Mouse (Mus musculus) hindbrain, embryonic 13.5 days (tissue): ENCODE measurements around the gene Id2. TPM values are rescaled to one million over a fixed set of nuclear protein-coding genes. Genes with fewer than 3 reads are reported as not detected.

Experiments used
- ATAC-seq: fragments of 200-750 bp; cut with Nextera tagmentation; 2 replicates; pipeline ENCODE4 v1.8.0; 2017; ENCODE audit warnings: moderate TSS enrichment; ENCODE audit not compliant: low FRiP score
- H3K27ac ChIP-seq: fragments of 300-500 bp; sonication (generic); 2 replicates; pipeline ENCODE4 v1.5.1; 2015; ENCODE audit warnings: inconsistent platforms, mild to moderate bottlenecking, moderate library complexity
- H3K27me3 ChIP-seq: fragments of 300-500 bp; sonication (generic); 2 replicates; pipeline ENCODE4 v1.6.1; 2015; ENCODE audit warnings: mild to moderate bottlenecking, inconsistent platforms
- H3K36me3 ChIP-seq: fragments of 300-500 bp; sonication (generic); 2 replicates; pipeline ENCODE4 v1.6.1; 2015; ENCODE audit warnings: mild to moderate bottlenecking, inconsistent platforms
- H3K4me1 ChIP-seq: fragments of 300-500 bp; sonication (generic); replicated peaks from 2 replicates; pipeline ENCODE4 v1.6.1; 2015; ENCODE audit warnings: inconsistent platforms
- H3K4me2 ChIP-seq: fragments of 300-500 bp; sonication (generic); 2 replicates; pipeline ENCODE4 v1.6.1; 2015; ENCODE audit warnings: inconsistent platforms, mild to moderate bottlenecking, moderate library complexity
- H3K4me3 ChIP-seq: fragments of 300-500 bp; sonication (generic); 2 replicates; pipeline ENCODE4 v1.5.1; 2015; ENCODE audit warnings: mild to moderate bottlenecking, inconsistent platforms
- H3K9ac ChIP-seq: fragments of 300-500 bp; sonication (generic); 2 replicates; pipeline ENCODE4 v1.6.1; 2015; ENCODE audit warnings: mild to moderate bottlenecking, inconsistent platforms
- H3K9me3 ChIP-seq: fragments of 300-500 bp; sonication (generic); 2 replicates; pipeline ENCODE4 v1.6.1; 2016; ENCODE audit warnings: inconsistent platforms
- WGBS: fragments of 180-500 bp; shearing (Covaris S2); methylation state at CpG from one replicate; pipeline ENCODE4 v1.1.7; 2015; 5-methylcytosine and 5-hydroxymethylcytosine counted together
- polyA plus RNA-seq: library from polyadenylated mRNA; unstranded; fragments of >200 nt; fragmentation: Nextera tagmentation; extraction: Ambion mirVana; gene quantifications from 2 replicates; pipeline ENCODE4 v1.2.1, GENCODE M21; 2015

Id2 gene
- polyA plus RNA-seq, result 276 and 296 TPM in 2 replicates

GRCm38 (mm10) chr12:25097052-25097209 is at the start of gene Id2:
Id2 (minus strand) TSS chr12:25097140.
- 3% methylated on average over 1 of the region's 1 CpGs for WGBS
- H3K4me1 ChIP-seq, result peaks cover 73% of the 10 kb centered on the region
- H3K9me3 ChIP-seq, result no peaks in the 10 kb centered on the region
- H3K4me2 ChIP-seq, result peak within 1 kb of the TSS; percentile 95
- H3K9ac ChIP-seq, result peak within 1 kb of the TSS; percentile 90
- peaks cover 9% of the 10 kb centered on the region; the same call in 1 of the 2 replicates for H3K27me3 ChIP-seq
- peak within 1 kb of the TSS; percentile 78 for H3K4me3 ChIP-seq
- H3K36me3 ChIP-seq, result no peaks in the 10 kb centered on the region
- ATAC-seq, result no peak
- peak within 1 kb of the TSS; percentile 95 for H3K27ac ChIP-seq

- H3K9ac ChIP-seq, result no peak overlapping the region
- no peak overlapping the region for H3K4me3 ChIP-seq
- H3K4me1 ChIP-seq, result 0 out of 2 replicates have a peak, but pooled peaks cover 6% of the 10 kb centered on the region
- H3K27me3 ChIP-seq, result no peaks in the 10 kb centered on the region
- ATAC-seq, result no peak
- no peak overlapping the region for H3K4me2 ChIP-seq
- H3K27ac ChIP-seq, result no peak overlapping the region
- 65% methylated on average over 3 of the region's 3 CpGs for WGBS
- no peaks in the 10 kb centered on the region for H3K36me3 ChIP-seq
- no peaks in the 10 kb centered on the region for H3K9me3 ChIP-seq
These were observed 48.4 kb upstream of the Id2 start for GRCm38 (mm10) chr12:25145344-25145698.

DNA sequence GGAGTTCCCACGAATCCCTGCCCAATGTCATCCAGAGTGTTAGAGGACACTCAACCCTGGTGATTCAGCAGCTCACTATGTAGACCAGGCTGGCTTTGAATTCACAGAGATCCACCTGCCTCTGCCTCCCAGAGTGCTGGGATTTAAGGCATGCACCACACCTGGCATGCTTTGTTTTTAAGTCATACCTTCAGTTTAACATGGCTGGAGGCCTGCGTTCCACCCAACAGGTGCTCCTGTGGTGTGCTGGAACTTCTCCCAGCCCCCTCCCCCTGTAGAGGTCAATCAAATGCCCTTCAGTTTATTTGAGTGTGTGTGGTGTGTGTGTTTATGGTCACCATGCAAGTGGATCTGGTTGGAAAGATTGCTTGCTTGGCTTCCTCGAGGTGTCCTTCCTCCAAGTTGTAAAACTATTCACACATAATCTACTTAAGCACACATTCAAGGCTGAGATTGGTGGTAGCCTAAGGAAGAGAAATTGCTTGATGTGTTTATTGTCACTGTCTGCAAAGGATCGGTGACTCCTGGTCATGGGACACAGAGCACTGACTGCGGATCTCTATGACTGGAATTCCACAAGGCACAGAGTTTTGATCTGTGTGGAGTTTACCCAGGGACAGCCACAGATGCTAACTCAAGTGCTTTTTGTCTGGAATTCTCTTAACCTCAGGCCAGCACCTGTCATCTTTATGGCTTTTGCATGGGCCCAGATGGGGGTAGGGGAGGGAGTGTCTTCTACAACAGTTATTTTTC is 47.8 kb upstream of the Id2 start:
- no peak for ATAC-seq
- H3K27ac ChIP-seq, result no peak overlapping the region
- no peaks in the 10 kb centered on the region for H3K9me3 ChIP-seq
- H3K9ac ChIP-seq, result no peak overlapping the region
- no peak overlapping the region for H3K4me2 ChIP-seq
- no peaks in the 10 kb centered on the region for H3K36me3 ChIP-seq
- H3K4me1 ChIP-seq, result 0 out of 2 replicates have a peak, but pooled peaks cover 6% of the 10 kb centered on the region
- 0 out of 2 replicates have a peak, but pooled peaks cover 1% of the 10 kb centered on the region for H3K27me3 ChIP-seq
- WGBS, result 92% methylated on average over 5 of the region's 5 CpGs
- no peak overlapping the region for H3K4me3 ChIP-seq

- Histone ChIP-seq H3K4me2 (no peak overlapping the region), H3K36me3 (no peaks in the 10 kb centered on the region), H3K27me3 (0 out of 2 replicates have a peak, but pooled peaks cover 5% of the 10 kb centered on the region), H3K4me3 (no peak overlapping the region), H3K9me3 (no peaks in the 10 kb centered on the region), H3K9ac (no peak overlapping the region), H3K4me1 (0 out of 2 replicates have a peak, but pooled peaks cover 6% of the 10 kb centered on the region), H3K27ac (no peak overlapping the region)
- WGBS, result 59% methylated on average over 2 of the region's 2 CpGs
- ATAC-seq, result no peak
These were observed 46.6 kb upstream of the Id2 start for GRCm38 (mm10) chr12:25143492-25143891.

DNA sequence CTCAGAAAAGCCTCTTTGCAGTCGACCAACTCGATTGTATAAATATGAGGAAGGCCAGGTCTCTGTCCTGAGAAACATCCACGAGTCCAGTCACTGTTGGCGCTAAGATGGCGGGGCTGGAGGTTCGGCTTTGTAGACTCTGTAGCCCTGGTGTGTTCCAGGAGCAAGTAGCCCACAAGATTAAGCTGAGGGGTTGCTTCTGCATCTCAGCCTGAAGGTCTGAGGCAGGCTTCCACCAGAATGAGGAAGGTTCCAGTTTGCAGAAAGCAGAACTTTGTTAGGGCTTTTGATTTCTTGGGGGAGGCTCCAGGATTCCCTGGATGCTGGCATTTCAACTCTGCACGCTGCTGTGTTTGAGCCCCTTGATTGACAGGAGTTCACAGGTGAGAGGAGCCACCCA is 45.3 kb upstream of the Id2 start:
- no peak overlapping the region for H3K27ac ChIP-seq
- H3K4me2 ChIP-seq, result no peak overlapping the region
- no peak for ATAC-seq
- 77% methylated on average over 7 of the region's 7 CpGs for WGBS
- no peaks in the 10 kb centered on the region for H3K36me3 ChIP-seq
- H3K4me3 ChIP-seq, result no peak overlapping the region
- no peaks in the 10 kb centered on the region for H3K9me3 ChIP-seq
- no peak overlapping the region for H3K9ac ChIP-seq
- 0 out of 2 replicates have a peak, but pooled peaks cover 6% of the 10 kb centered on the region for H3K4me1 ChIP-seq
- 0 out of 2 replicates have a peak, but pooled peaks cover 6% of the 10 kb centered on the region for H3K27me3 ChIP-seq

GRCm38 (mm10) chr12:25141311-25141710 is 44.4 kb upstream of the Id2 start:
- Histone ChIP-seq H3K4me2 (no peak overlapping the region), H3K4me1 (0 out of 2 replicates have a peak, but pooled peaks cover 6% of the 10 kb centered on the region), H3K9me3 (no peaks in the 10 kb centered on the region), H3K4me3 (no peak overlapping the region), H3K9ac (no peak overlapping the region), H3K27me3 (0 out of 2 replicates have a peak, but pooled peaks cover 6% of the 10 kb centered on the region), H3K27ac (no peak overlapping the region), H3K36me3 (no peaks in the 10 kb centered on the region)
- ATAC-seq, result no peak
- WGBS, result 71% methylated on average over 7 of the region's 7 CpGs

DNA sequence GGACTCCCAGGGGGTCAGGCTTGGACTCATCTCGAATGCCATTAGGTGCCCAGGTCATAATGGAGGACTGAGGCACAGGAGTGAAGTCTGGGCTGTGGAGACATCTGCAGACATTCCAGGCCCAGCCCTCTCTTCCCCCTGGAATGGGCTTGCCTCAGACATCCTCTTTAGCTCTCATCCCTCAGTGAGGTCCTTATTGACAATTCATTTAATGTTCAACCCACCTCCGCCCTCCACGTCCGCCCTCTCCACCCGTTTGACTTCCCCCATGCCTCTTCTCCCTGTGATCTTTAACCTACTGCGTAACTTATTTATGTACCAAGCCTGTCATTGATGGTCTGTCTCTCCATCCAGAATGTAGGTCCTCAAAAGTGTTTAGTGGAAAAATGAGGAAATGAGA is 43.2 kb upstream of the Id2 start:
- H3K4me1 ChIP-seq, result 0 out of 2 replicates have a peak, but pooled peaks cover 6% of the 10 kb centered on the region
- no peak for ATAC-seq
- no peak overlapping the region for H3K4me2 ChIP-seq
- WGBS, result 68% methylated on average over 6 of the region's 6 CpGs
- H3K36me3 ChIP-seq, result no peaks in the 10 kb centered on the region
- H3K27me3 ChIP-seq, result 0 out of 2 replicates have a peak, but pooled peaks cover 6% of the 10 kb centered on the region
- H3K4me3 ChIP-seq, result no peak overlapping the region
- no peak overlapping the region for H3K9ac ChIP-seq
- H3K27ac ChIP-seq, result no peak overlapping the region
- no peaks in the 10 kb centered on the region for H3K9me3 ChIP-seq

- Histone ChIP-seq H3K9ac (no peak overlapping the region), H3K4me1 (0 out of 2 replicates have a peak, but pooled peaks cover 6% of the 10 kb centered on the region), H3K27me3 (0 out of 2 replicates have a peak, but pooled peaks cover 6% of the 10 kb centered on the region), H3K9me3 (no peaks in the 10 kb centered on the region), H3K36me3 (no peaks in the 10 kb centered on the region), H3K27ac (no peak overlapping the region), H3K4me2 (no peak overlapping the region), H3K4me3 (no peak overlapping the region)
- 98% methylated on average over 4 of the region's 4 CpGs for WGBS
- no peak for ATAC-seq
These were observed 41.7 kb upstream of the Id2 start for GRCm38 (mm10) chr12:25138616-25139015.

- no peak for ATAC-seq
- no peak overlapping the region for H3K4me2 ChIP-seq
- 0 out of 2 replicates have a peak, but pooled peaks cover 4% of the 10 kb centered on the region for H3K27me3 ChIP-seq
- no peaks in the 10 kb centered on the region for H3K36me3 ChIP-seq
- H3K27ac ChIP-seq, result no peak overlapping the region
- H3K4me3 ChIP-seq, result no peak overlapping the region
- 60% methylated on average over 12 of the region's 12 CpGs for WGBS
- H3K9ac ChIP-seq, result no peak overlapping the region
- H3K9me3 ChIP-seq, result no peaks in the 10 kb centered on the region
- H3K4me1 ChIP-seq, result peaks cover 12% of the 10 kb centered on the region
These were observed 35.1 kb upstream of the Id2 start for GRCm38 (mm10) chr12:25132046-25132445.

GRCm38 (mm10) chr12:25127629-25128028 is 30.7 kb upstream of the Id2 start:
- 66% methylated on average over 4 of the region's 4 CpGs for WGBS
- no peak for ATAC-seq
- no peaks in the 10 kb centered on the region for H3K36me3 ChIP-seq

GRCm38 (mm10) chr12:25126228-25126627 is 29.3 kb upstream of the Id2 start:
- Histone ChIP-seq H3K9ac (no peak overlapping the region), H3K36me3 (no peaks in the 10 kb centered on the region), H3K4me1 (peaks cover 42% of the 10 kb centered on the region), H3K27me3 (0 out of 2 replicates have a peak, but pooled peaks cover 4% of the 10 kb centered on the region), H3K9me3 (no peaks in the 10 kb centered on the region), H3K4me3 (no peak overlapping the region), H3K4me2 (no peak overlapping the region), H3K27ac (no peak overlapping the region)
- ATAC-seq, result no peak
- WGBS, result 38% methylated on average over 5 of the region's 5 CpGs

More at GRCm38 (mm10) chr12:25127629-25128028, 30.7 kb upstream of the Id2 start:
- Histone ChIP-seq H3K4me1 (peaks cover 37% of the 10 kb centered on the region), H3K27me3 (0 out of 2 replicates have a peak, but pooled peaks cover 4% of the 10 kb centered on the region), H3K4me3 (no peak overlapping the region), H3K9me3 (no peaks in the 10 kb centered on the region), H3K4me2 (no peak overlapping the region), H3K27ac (no peak overlapping the region), H3K9ac (no peak overlapping the region)

- no peak overlapping the region for H3K4me3 ChIP-seq
- no peaks in the 10 kb centered on the region for H3K9me3 ChIP-seq
- peaks cover 42% of the 10 kb centered on the region for H3K4me1 ChIP-seq
- no peak for ATAC-seq
- H3K27me3 ChIP-seq, result 0 out of 2 replicates have a peak, but pooled peaks cover 4% of the 10 kb centered on the region
- H3K9ac ChIP-seq, result no peak overlapping the region
- H3K4me2 ChIP-seq, result no peak overlapping the region
- H3K27ac ChIP-seq, result peak overlapping the region; percentile 31; the same call in 1 of the 2 replicates
- WGBS, result 8% methylated on average over 16 of the region's 16 CpGs
- no peaks in the 10 kb centered on the region for H3K36me3 ChIP-seq
These were observed 28.4 kb upstream of the Id2 start for GRCm38 (mm10) chr12:25125239-25125776.
